Mouse (Mus musculus) myocyte (in vitro differentiated cells): ENCODE data around the gene Olfr1480. TPM values are rescaled to one million over a fixed set of nuclear protein-coding genes. Genes with fewer than 3 reads are reported as not detected.

Experiments
- H3K27me3 ChIP-seq: one replicate; pipeline ENCODE4 v1.6.1; 2011; ENCODE audit not compliant: control insufficient read depth, insufficient read depth, insufficient read length
- H3K36me3 ChIP-seq: one replicate; pipeline ENCODE4 v1.6.1; 2011; ENCODE audit not compliant: control insufficient read depth, insufficient read depth
- H3K4me2 ChIP-seq: one replicate; pipeline ENCODE4 v1.6.1; 2011; ENCODE audit warnings: low read depth, control low read depth
- H3K4me3 ChIP-seq: one replicate; pipeline ENCODE4 v1.5.1; 2011; ENCODE audit warnings: mild to moderate bottlenecking, control low read depth, moderate library complexity
- H3K79me2 ChIP-seq: one replicate; pipeline ENCODE4 v1.6.1; 2011; ENCODE audit not compliant: control insufficient read depth, insufficient read depth
- H3ac ChIP-seq: one replicate; pipeline ENCODE4 v1.6.1; 2011; ENCODE audit not compliant: control insufficient read depth, insufficient read length
- CEBPB ChIP-seq: IDR thresholded peaks from 2 replicates; pipeline ENCODE4 v1.6.1; 2011; ENCODE audit warnings: mild to moderate bottlenecking, moderate library complexity; ENCODE audit not compliant: poor library complexity, insufficient read depth, severe bottlenecking
- E2F4 ChIP-seq: IDR thresholded peaks from one replicate; pipeline ENCODE4 v1.6.1; 2011; ENCODE audit warnings: mild to moderate bottlenecking, control low read depth, moderate library complexity; ENCODE audit not compliant: insufficient read depth
- MAX ChIP-seq: IDR thresholded peaks from one replicate; pipeline ENCODE4 v1.6.1; 2011; ENCODE audit warnings: low read depth, mild to moderate bottlenecking, control low read depth
- MYOD1 ChIP-seq, 3 experiments: IDR thresholded peaks; one replicate each; pipeline ENCODE4 v1.6.1; 2011; ENCODE audit warnings: control low read depth in 2 of 3, low read depth in 2 of 3, mild to moderate bottlenecking in 2 of 3, moderate library complexity in 1 of 3; ENCODE audit not compliant: insufficient read length in 2 of 3, control insufficient read depth in 1 of 3
- MYOG ChIP-seq, 3 experiments: IDR thresholded peaks; one replicate each; pipeline ENCODE4 v1.6.1; 2011; ENCODE audit warnings: control low read depth in 2 of 3, low read depth in 2 of 3, mild to moderate bottlenecking in 2 of 3; ENCODE audit not compliant: insufficient read length in 2 of 3, control insufficient read depth in 1 of 3, insufficient read depth in 1 of 3
- POLR2A ChIP-seq: IDR thresholded peaks from one replicate; pipeline ENCODE4 v1.6.1; 2011; ENCODE audit warnings: low read depth, mild to moderate bottlenecking, control low read depth, moderate library complexity; ENCODE audit not compliant: insufficient read length
- POLR2AphosphoS2 ChIP-seq: IDR thresholded peaks from one replicate; pipeline ENCODE4 v1.6.1; 2011; ENCODE audit warnings: low read depth, control low read depth; ENCODE audit not compliant: insufficient read length
- REST ChIP-seq: IDR thresholded peaks from one replicate; pipeline ENCODE4 v1.6.1; 2011; ENCODE audit warnings: mild to moderate bottlenecking, control low read depth, moderate library complexity; ENCODE audit not compliant: insufficient read depth, insufficient read length
- SRF ChIP-seq: IDR thresholded peaks from one replicate; pipeline ENCODE4 v1.6.1; 2011; ENCODE audit warnings: low read depth; ENCODE audit not compliant: control insufficient read depth, insufficient read length
- TCF12 ChIP-seq: IDR thresholded peaks from one replicate; pipeline ENCODE4 v1.6.1; 2011; ENCODE audit warnings: mild to moderate bottlenecking, control low read depth; ENCODE audit not compliant: poor library complexity, insufficient read depth, severe bottlenecking
- TCF3 ChIP-seq: IDR thresholded peaks from one replicate; pipeline ENCODE4 v1.6.1; 2011; ENCODE audit warnings: low read depth, control low read depth; ENCODE audit not compliant: insufficient read length
- USF1 ChIP-seq: IDR thresholded peaks from one replicate; pipeline ENCODE4 v1.6.1; 2011; ENCODE audit warnings: low read depth, mild to moderate bottlenecking, control low read depth, moderate library complexity
- polyA plus RNA-seq: library from polyadenylated mRNA; unstranded; fragments of >200 nt; fragmentation: generic; extraction: Trizol; gene quantifications from one replicate; pipeline ENCODE4 v1.2.1, GENCODE M21; 2012; ENCODE audit warnings: missing spikeins

Gene Olfr1480
- polyA plus RNA-seq, result not detected

GRCm38 (mm10) chr19:13527613-13528012, at the start of gene Olfr1480:
Gene Olfr1480 (plus strand): TSS chr19:13527913.
- Histone ChIP-seq H3K36me3 (no peaks in the 10 kb centered on the region), H3ac (no peak within 1 kb of the TSS), H3K4me3 (no peak within 1 kb of the TSS), H3K27me3 (no peaks in the 10 kb centered on the region), H3K4me2 (no peak within 1 kb of the TSS), H3K79me2 (no peaks in the 10 kb centered on the region)
- TF ChIP-seq POLR2AphosphoS2, result no peak
- no peak for TF ChIP-seq SRF
- TF ChIP-seq TCF12, result no peak
- no peak for TF ChIP-seq MYOD1 (IDR thresholded peaks at IDR 0.05; ENCODE audit: control insufficient read depth in 1 of 3, insufficient read length in 2 of 3, low read depth in 2 of 3)
- TF ChIP-seq MAX, result no peak
- TF ChIP-seq REST, result no peak
- TF ChIP-seq CEBPB, result no peak
- TF ChIP-seq TCF3, result no peak
- no peak for TF ChIP-seq POLR2A
- TF ChIP-seq MYOG (IDR thresholded peaks at IDR 0.05; ENCODE audit: control insufficient read depth in 1 of 3, insufficient read depth in 1 of 3, insufficient read length in 2 of 3, low read depth in 2 of 3), result no peak
- no peak for TF ChIP-seq E2F4
- no peak for TF ChIP-seq USF1

- Histone ChIP-seq H3K4me2 (no peak within 1 kb of the TSS), H3K36me3 (no peaks in the 10 kb centered on the region), H3K4me3 (no peak within 1 kb of the TSS), H3K27me3 (no peaks in the 10 kb centered on the region), H3ac (no peak within 1 kb of the TSS), H3K79me2 (no peaks in the 10 kb centered on the region)
- TF ChIP-seq MYOG (IDR thresholded peaks at IDR 0.05; ENCODE audit: control insufficient read depth in 1 of 3, insufficient read depth in 1 of 3, insufficient read length in 2 of 3, low read depth in 2 of 3) (no peak), TCF12 (no peak), USF1 (no peak), MAX (no peak), MYOD1 (IDR thresholded peaks at IDR 0.05; ENCODE audit: control insufficient read depth in 1 of 3, insufficient read length in 2 of 3, low read depth in 2 of 3) (no peak), CEBPB (no peak), TCF3 (no peak)
Observed at GRCm38 (mm10) chr19:13480096-13480495, 47.6 kb upstream of the Olfr1480 start, which contains the start of gene Olfr1475. Gene Olfr1475 (minus strand): TSS chr19:13480196.

DNA sequence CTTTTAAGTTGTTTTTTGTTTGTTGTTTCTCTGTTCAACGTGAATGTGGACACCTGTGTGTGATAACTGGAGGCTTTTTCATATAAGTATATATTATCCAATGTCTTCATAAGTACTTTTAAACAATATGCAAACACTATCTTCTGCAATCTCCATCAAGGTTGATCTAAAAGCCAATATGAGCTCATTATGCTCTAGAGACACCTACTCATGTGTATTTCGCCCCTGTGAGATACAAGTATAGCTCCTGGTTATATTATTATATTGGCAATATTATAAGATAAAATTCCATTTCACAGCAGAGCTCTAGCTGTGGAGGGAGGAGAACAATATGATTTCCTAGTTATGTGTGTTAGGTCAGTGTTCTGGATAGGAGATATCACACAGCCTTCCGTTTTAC, 27.5 kb upstream of the Olfr1480 start, which contains the start of gene Olfr1477:
TSS of gene Olfr1477 (plus strand) at position 301 of the 400 bp plus-strand sequence.
- Histone ChIP-seq H3K79me2 (no peaks in the 10 kb centered on the region), H3ac (no peak within 1 kb of the TSS), H3K4me3 (no peak within 1 kb of the TSS), H3K4me2 (no peak within 1 kb of the TSS), H3K36me3 (no peaks in the 10 kb centered on the region), H3K27me3 (no peaks in the 10 kb centered on the region)
- TF ChIP-seq E2F4 (no peak), POLR2A (no peak), MYOG (IDR thresholded peaks at IDR 0.05; ENCODE audit: control insufficient read depth in 1 of 3, insufficient read depth in 1 of 3, insufficient read length in 2 of 3, low read depth in 2 of 3) (no peak), MAX (no peak), MYOD1 (IDR thresholded peaks at IDR 0.05; ENCODE audit: control insufficient read depth in 1 of 3, insufficient read length in 2 of 3, low read depth in 2 of 3) (no peak), POLR2AphosphoS2 (no peak), TCF3 (no peak)

Other genes with a start within 250 kb of the Olfr1480 start
- gene Olfr1465, start 212.4 kb upstream of the Olfr1480 start, polyA plus RNA-seq, result not detected
- not detected for gene Olfr1466, start 189.1 kb upstream of the Olfr1480 start, polyA plus RNA-seq
- not detected for gene Olfr1467, start 165.7 kb upstream of the Olfr1480 start, polyA plus RNA-seq
- not detected for gene Olfr1469, start 120.1 kb upstream of the Olfr1480 start, polyA plus RNA-seq
- gene Olfr1471, start 84.5 kb upstream of the Olfr1480 start, polyA plus RNA-seq, result not detected
- gene Olfr1472, start 71.8 kb upstream of the Olfr1480 start, polyA plus RNA-seq, result not detected
- gene Olfr1474, start 58.3 kb upstream of the Olfr1480 start, polyA plus RNA-seq, result not detected
- gene Olfr1475, start 47.7 kb upstream of the Olfr1480 start, polyA plus RNA-seq, result not detected
- gene Olfr1477, start 27.4 kb upstream of the Olfr1480 start, polyA plus RNA-seq, result not detected
- gene Olfr1484, start 55.6 kb downstream of the Olfr1480 start, polyA plus RNA-seq, result not detected
- not detected for gene Olfr1487, start 89.5 kb downstream of the Olfr1480 start, polyA plus RNA-seq
- gene Olfr1489, start 103.7 kb downstream of the Olfr1480 start, polyA plus RNA-seq, result not detected
- not detected for gene Olfr1490, start 123.2 kb downstream of the Olfr1480 start, polyA plus RNA-seq
- gene Olfr1491, start 169.4 kb downstream of the Olfr1480 start, polyA plus RNA-seq, result not detected
- gene Olfr1493-ps1, start 195.4 kb downstream of the Olfr1480 start, polyA plus RNA-seq, result not detected
- gene Olfr1494, start 211.8 kb downstream of the Olfr1480 start, polyA plus RNA-seq, result not detected
- not detected for gene Olfr1495, start 236.7 kb downstream of the Olfr1480 start, polyA plus RNA-seq
- gene Olfr1496, start 250.0 kb downstream of the Olfr1480 start, polyA plus RNA-seq, result not detected